8 mouse cellular contexts compared by ENCODE assay signal in genomic region chr8:4216296-4216695, GRCm38 (mm10). TPM values are rescaled to one million over a fixed set of nuclear protein-coding genes. Genes with fewer than 3 reads are reported as not detected.
DNase-seq lines count a peak whose midpoint lies in the region; ATAC-seq lines count a peak whose summit lies in the region.

No protein-coding gene starts in this region.

- H3K27me3 ChIP-seq in heart, embryonic 15.5 days: peaks cover 57% of the 10 kb centered on the region
- H3K27me3 ChIP-seq in embryonic facial prominence, embryonic 11.5 days (ENCODE audit: control insufficient read depth, insufficient read depth, low read length): peaks cover 31% of the 10 kb centered on the region
- H3K27me3 ChIP-seq in hindbrain, embryonic 13.5 days: 0 out of 2 replicates have a peak, but pooled peaks cover 2% of the 10 kb centered on the region
- H3K27me3 ChIP-seq in midbrain, embryonic 13.5 days: no peaks in the 10 kb centered on the region

- 14% methylated on average over 18 of the region's 18 CpGs for WGBS in heart, embryonic 15.5 days
- 4% methylated on average over 18 of the region's 18 CpGs for WGBS in embryonic facial prominence, embryonic 11.5 days
- WGBS in hindbrain, embryonic 13.5 days: 2% methylated on average over 18 of the region's 18 CpGs
- WGBS in midbrain, embryonic 13.5 days: 4% methylated on average over 18 of the region's 18 CpGs

- DNase-seq in heart, adult 9 months (ENCODE audit: low spot score in 2 of 2): no peak
- DNase-seq in embryonic facial prominence, embryonic 11.5 days (ENCODE audit: low spot score): no peak
- DNase-seq in thymus, postnatal 36 days: no peak
- no peak for DNase-seq in layer of hippocampus, adult 9-11 months
- no peak for DNase-seq in spleen, adult 12 weeks (ENCODE audit: low spot score)

- H3K4me1 ChIP-seq in heart, embryonic 15.5 days (replicated peaks): peaks cover 35% of the 10 kb centered on the region
- H3K4me1 ChIP-seq in embryonic facial prominence, embryonic 11.5 days (ENCODE audit: control insufficient read depth, insufficient read depth, low read length): no peaks in the 10 kb centered on the region; the same call in none of the 2 replicates
- peaks cover 50% of the 10 kb centered on the region for H3K4me1 ChIP-seq in hindbrain, embryonic 13.5 days (replicated peaks)
- H3K4me1 ChIP-seq in midbrain, embryonic 13.5 days (replicated peaks): peaks cover 39% of the 10 kb centered on the region

- no peak overlapping the region for H3K9ac ChIP-seq in heart, embryonic 15.5 days
- peak overlapping the region; percentile 52 for H3K9ac ChIP-seq in embryonic facial prominence, embryonic 11.5 days (replicated peaks; ENCODE audit: low read length)
- peak overlapping the region; percentile 93 for H3K9ac ChIP-seq in hindbrain, embryonic 13.5 days
- H3K9ac ChIP-seq in midbrain, embryonic 13.5 days (replicated peaks): peak overlapping the region; percentile 90

- ATAC-seq in heart, embryonic 15.5 days (replicated peaks; ENCODE audit: insufficient number of reproducible peaks, insufficient read depth, low FRiP score, low read depth): no peak
- no peak for ATAC-seq in embryonic facial prominence, embryonic 11.5 days (replicated peaks; ENCODE audit: insufficient number of reproducible peaks, low FRiP score, low TSS enrichment, low read depth)
- ATAC-seq in hindbrain, embryonic 13.5 days (ENCODE audit: low FRiP score): peak; percentile 4; the same call in 1 of the 2 replicates
- no peak for ATAC-seq in midbrain, embryonic 13.5 days

- no peak overlapping the region for H3K27ac ChIP-seq in heart, embryonic 15.5 days
- H3K27ac ChIP-seq in embryonic facial prominence, embryonic 11.5 days (replicated peaks; ENCODE audit: low read depth, low read length): no peak overlapping the region
- peak overlapping the region; percentile 97 for H3K27ac ChIP-seq in hindbrain, embryonic 13.5 days
- H3K27ac ChIP-seq in midbrain, embryonic 13.5 days: peak overlapping the region; percentile 97

- no peaks in the 10 kb centered on the region for H3K36me3 ChIP-seq in heart, embryonic 15.5 days
- no peaks in the 10 kb centered on the region for H3K36me3 ChIP-seq in embryonic facial prominence, embryonic 11.5 days (replicated peaks; ENCODE audit: control insufficient read depth, insufficient read depth, low read depth, low read length)
- H3K36me3 ChIP-seq in hindbrain, embryonic 13.5 days: peaks cover 12% of the 10 kb centered on the region
- H3K36me3 ChIP-seq in midbrain, embryonic 13.5 days: 0 out of 2 replicates have a peak, but pooled peaks cover 13% of the 10 kb centered on the region

- H3K9me3 ChIP-seq in heart, embryonic 15.5 days (replicated peaks): no peaks in the 10 kb centered on the region
- no peaks in the 10 kb centered on the region for H3K9me3 ChIP-seq in embryonic facial prominence, embryonic 11.5 days (replicated peaks; ENCODE audit: control insufficient read depth, low read length)
- no peaks in the 10 kb centered on the region for H3K9me3 ChIP-seq in hindbrain, embryonic 13.5 days
- H3K9me3 ChIP-seq in midbrain, embryonic 13.5 days: no peaks in the 10 kb centered on the region

- peak overlapping the region; percentile 89 for H3K4me2 ChIP-seq in heart, embryonic 15.5 days
- H3K4me2 ChIP-seq in embryonic facial prominence, embryonic 11.5 days (ENCODE audit: low read depth, low read length): peak overlapping the region; percentile 77
- H3K4me2 ChIP-seq in hindbrain, embryonic 13.5 days: peak overlapping the region; percentile 87
- H3K4me2 ChIP-seq in midbrain, embryonic 13.5 days (replicated peaks): peak overlapping the region; percentile 93

- H3K4me3 ChIP-seq in heart, embryonic 15.5 days: peak overlapping the region; percentile 55
- H3K4me3 ChIP-seq in embryonic facial prominence, embryonic 11.5 days (ENCODE audit: low read depth, low read length): peak overlapping the region; percentile 47
- peak overlapping the region; percentile 68 for H3K4me3 ChIP-seq in hindbrain, embryonic 13.5 days
- peak overlapping the region; percentile 64 for H3K4me3 ChIP-seq in midbrain, embryonic 13.5 days (replicated peaks)

RNA-seq across cellular contexts. Expression of gene Prr36, which starts 1.0 kb away (rescaled TPM):
- polyA plus RNA-seq in heart, embryonic 15.5 days (2015; fragmentation: Nextera tagmentation; extraction: Ambion mirVana): 0.44 and 0.95 TPM in 2 replicates
- polyA plus RNA-seq in embryonic facial prominence, embryonic 11.5 days (2014; fragmentation: Nextera tagmentation; extraction: Ambion mirVana): 7.1 and 9.8 TPM in 2 replicates
- polyA plus RNA-seq in hindbrain, embryonic 13.5 days (2015; fragmentation: Nextera tagmentation; extraction: Ambion mirVana): 40.2 and 47.7 TPM in 2 replicates
- 44.2 and 52.1 TPM in 2 replicates for polyA plus RNA-seq in midbrain, embryonic 13.5 days (2015; fragmentation: Nextera tagmentation; extraction: Ambion mirVana)

RNA-seq across cellular contexts. Expression of gene Lrrc8e, which starts 10.3 kb away (rescaled TPM):
- polyA plus RNA-seq in heart, embryonic 15.5 days (2015; fragmentation: Nextera tagmentation; extraction: Ambion mirVana): 0.11 and 0.49 TPM in 2 replicates
- polyA plus RNA-seq in embryonic facial prominence, embryonic 11.5 days (2014; fragmentation: Nextera tagmentation; extraction: Ambion mirVana): 0.32 and 0.38 TPM in 2 replicates
- not detected in 2 replicates for polyA plus RNA-seq in hindbrain, embryonic 13.5 days (2015; fragmentation: Nextera tagmentation; extraction: Ambion mirVana)
- 0.17 TPM in 1 of 2 replicates, not detected in the other for polyA plus RNA-seq in midbrain, embryonic 13.5 days (2015; fragmentation: Nextera tagmentation; extraction: Ambion mirVana)

RNA-seq across cellular contexts. Expression of gene Map2k7, which starts 22.2 kb away (rescaled TPM):
- polyA plus RNA-seq in heart, embryonic 15.5 days (2015; fragmentation: Nextera tagmentation; extraction: Ambion mirVana): 21.0 and 24.6 TPM in 2 replicates
- polyA plus RNA-seq in embryonic facial prominence, embryonic 11.5 days (2014; fragmentation: Nextera tagmentation; extraction: Ambion mirVana): 16.7 TPM in 2 replicates
- polyA plus RNA-seq in hindbrain, embryonic 13.5 days (2015; fragmentation: Nextera tagmentation; extraction: Ambion mirVana): 28.5 and 30.8 TPM in 2 replicates
- 33.0 and 36.9 TPM in 2 replicates for polyA plus RNA-seq in midbrain, embryonic 13.5 days (2015; fragmentation: Nextera tagmentation; extraction: Ambion mirVana)

RNA-seq across cellular contexts. Expression of gene Gm49320, which starts 22.4 kb away (rescaled TPM):
- 0.34 and 0.79 TPM in 2 replicates for polyA plus RNA-seq in heart, embryonic 15.5 days (2015; fragmentation: Nextera tagmentation; extraction: Ambion mirVana)
- 0.53 and 0.67 TPM in 2 replicates for polyA plus RNA-seq in embryonic facial prominence, embryonic 11.5 days (2014; fragmentation: Nextera tagmentation; extraction: Ambion mirVana)
- polyA plus RNA-seq in hindbrain, embryonic 13.5 days (2015; fragmentation: Nextera tagmentation; extraction: Ambion mirVana): 1.00 and 1.7 TPM in 2 replicates
- 0.90 and 1.2 TPM in 2 replicates for polyA plus RNA-seq in midbrain, embryonic 13.5 days (2015; fragmentation: Nextera tagmentation; extraction: Ambion mirVana)

RNA-seq across cellular contexts. Expression of gene Tgfbr3l, which starts 31.7 kb away (rescaled TPM):
- polyA plus RNA-seq in heart, embryonic 15.5 days (2015; fragmentation: Nextera tagmentation; extraction: Ambion mirVana): 3.0 and 3.3 TPM in 2 replicates
- polyA plus RNA-seq in embryonic facial prominence, embryonic 11.5 days (2014; fragmentation: Nextera tagmentation; extraction: Ambion mirVana): 1.5 and 1.8 TPM in 2 replicates
- 5.0 and 5.2 TPM in 2 replicates for polyA plus RNA-seq in hindbrain, embryonic 13.5 days (2015; fragmentation: Nextera tagmentation; extraction: Ambion mirVana)
- polyA plus RNA-seq in midbrain, embryonic 13.5 days (2015; fragmentation: Nextera tagmentation; extraction: Ambion mirVana): 8.0 and 8.5 TPM in 2 replicates

Comparison
In these comparisons a context has a peak if more than half of its experiments do, and no peak if none do; other contexts are left out.
1. H3K27ac ChIP-seq: peak in hindbrain, embryonic 13.5 days (single experiment) and midbrain, embryonic 13.5 days (single experiment); none in heart, embryonic 15.5 days (single experiment) and embryonic facial prominence, embryonic 11.5 days (single experiment).
2. Peak in every context shown above with its lines, with median percentiles within 50 percentile points of each other: H3K4me2 ChIP-seq and H3K4me3 ChIP-seq.